Mouse (Mus musculus): Measurements from ENCODE around the gene Cd3eap.

Gene Cd3eap

DNA sequence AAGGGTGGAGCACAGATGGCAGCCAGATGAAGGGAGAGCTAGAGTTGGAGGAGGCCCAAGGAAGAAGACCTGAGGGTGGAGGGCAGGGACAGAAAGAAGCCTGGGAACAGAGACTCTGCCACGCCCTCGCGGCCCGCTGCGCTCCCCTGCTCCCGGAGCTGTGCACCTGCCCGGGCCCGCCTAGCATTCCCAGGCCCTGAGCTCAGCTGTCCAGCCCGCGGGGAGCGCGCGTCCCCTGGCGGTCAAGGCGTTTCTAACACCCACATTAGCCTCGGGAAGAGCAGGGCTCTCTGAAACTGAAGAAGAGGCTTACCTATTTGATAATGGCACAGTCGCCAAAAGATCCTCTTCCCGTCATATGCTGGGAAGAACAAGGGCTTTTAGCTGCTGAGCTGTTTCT lies 4.6 kb upstream of the Cd3eap start:
- in situ Hi-C loops (cut with MboI; ENCODE audit: unreplicated experiment in 2 of 2), result loop anchor here in 1 of 2 experiments (5.0 kb wide), 1 partner anchor 182 kb away; no protein-coding TSS in a partner anchor

DNA sequence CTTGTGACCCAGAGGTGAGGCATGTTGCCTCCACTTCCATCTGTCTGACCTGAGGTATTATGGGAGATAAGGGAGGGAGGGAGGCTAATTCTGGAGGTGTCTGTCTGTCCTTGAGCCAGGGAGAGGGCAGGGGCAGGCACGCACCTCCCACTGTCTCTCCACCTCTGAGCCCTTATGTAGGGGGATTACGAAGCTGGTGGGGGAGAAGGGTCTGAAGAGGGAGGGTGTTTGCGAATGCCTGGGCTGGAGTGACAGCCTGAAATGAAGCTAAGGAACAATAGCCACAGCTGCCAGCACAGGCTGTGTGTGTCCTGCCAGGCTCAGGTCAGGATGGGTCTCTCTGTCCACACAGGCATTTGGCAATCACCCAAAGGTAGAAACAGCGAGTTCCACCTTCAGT lies 3.0 kb upstream of the Cd3eap start:
- in situ Hi-C loops (cut with MboI; ENCODE audit: unreplicated experiment in 2 of 2), result loop anchor here in 1 of 2 experiments (5.0 kb wide), 1 partner anchor 180 kb away; no protein-coding TSS in a partner anchor

DNA sequence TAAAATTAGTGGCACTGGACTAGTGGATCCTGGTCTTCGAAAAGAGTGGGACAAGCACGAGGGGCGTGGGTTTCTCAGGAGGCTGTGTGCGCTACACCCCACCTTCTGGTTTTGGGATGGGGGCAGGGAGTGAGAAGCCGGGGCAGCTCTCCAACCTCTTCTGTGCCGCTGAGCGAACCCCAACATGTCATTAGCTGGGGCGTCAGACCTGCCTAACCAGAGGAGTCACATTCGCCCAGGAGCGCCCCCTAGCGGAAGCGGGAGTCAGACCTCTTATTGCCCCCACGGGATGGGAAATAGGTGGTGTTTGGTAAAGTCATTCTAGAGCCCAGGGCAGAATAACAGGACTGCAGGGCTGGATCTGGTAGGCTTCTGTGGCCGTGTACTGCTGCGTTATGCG lies 2.4 kb upstream of the Cd3eap start:
- in situ Hi-C loops (cut with MboI; ENCODE audit: unreplicated experiment in 2 of 2), result loop anchor here in 1 of 2 experiments (5.0 kb wide), 1 partner anchor 179 kb away; no protein-coding TSS in a partner anchor

DNA sequence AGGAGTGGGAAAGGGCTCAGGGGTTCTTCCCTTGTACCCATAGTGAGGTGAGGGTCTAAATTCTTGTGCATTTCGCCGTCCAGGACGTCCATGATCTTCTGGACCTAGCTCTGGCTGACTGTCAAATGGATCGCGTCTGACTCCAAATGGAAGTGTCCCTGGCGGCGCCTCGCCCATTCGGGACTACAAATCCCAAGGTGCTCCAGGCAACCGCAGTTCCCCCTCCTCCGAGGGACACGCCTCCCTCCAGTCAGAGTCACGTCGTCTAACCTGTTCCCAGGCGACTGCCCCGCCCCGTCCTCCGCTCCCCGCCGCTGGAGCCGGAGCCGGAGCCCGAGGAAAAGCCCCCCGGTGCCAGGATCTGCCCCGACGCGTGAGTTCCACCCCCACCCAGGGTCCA lies 1.7 kb upstream of the Cd3eap start:
- in situ Hi-C loops (cut with MboI; ENCODE audit: unreplicated experiment in 2 of 2), result loop anchor here in 1 of 2 experiments (5.0 kb wide), 1 partner anchor 179 kb away; no protein-coding TSS in a partner anchor

DNA sequence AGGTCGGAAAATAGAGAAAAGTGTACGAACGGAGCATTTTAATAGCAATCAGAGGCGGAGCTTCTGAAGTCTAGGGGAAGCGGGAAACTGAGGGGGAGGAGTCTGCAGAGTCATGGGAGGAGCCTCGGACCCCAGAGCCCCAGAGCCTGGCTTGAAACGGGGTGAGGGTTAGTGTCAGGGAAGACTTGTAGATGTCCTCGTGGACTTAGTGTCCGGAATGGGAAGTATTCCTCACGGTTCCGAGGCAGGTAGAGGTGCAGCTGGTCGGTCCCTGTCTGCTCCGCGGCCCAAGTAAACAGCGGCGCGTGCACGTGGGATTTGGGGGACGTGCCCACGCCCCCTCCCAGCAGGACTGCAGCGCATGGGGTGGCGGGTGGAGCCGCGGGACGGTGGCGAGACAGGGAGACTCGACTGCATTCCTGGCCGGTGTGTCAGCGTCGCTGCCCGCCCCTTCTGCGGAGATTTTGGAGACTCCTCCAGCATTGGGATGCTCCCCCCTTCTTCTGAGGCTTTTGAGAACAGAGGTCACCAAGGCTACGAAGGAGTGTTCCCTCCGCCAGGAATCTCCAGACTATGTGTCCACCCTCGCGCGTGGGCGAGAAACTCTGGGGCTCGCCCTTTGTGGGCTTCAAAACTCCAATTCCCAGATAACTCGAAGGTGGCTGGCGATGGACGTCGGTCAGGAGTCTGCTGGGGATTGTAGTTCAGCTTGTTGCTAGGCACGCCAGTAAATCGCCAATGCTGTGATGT lies 784 bp upstream of the Cd3eap start:
- in situ Hi-C loops (cut with MboI; ENCODE audit: unreplicated experiment in 2 of 2), result loop anchor here in 1 of 2 experiments (5.0 kb wide), 1 partner anchor 178 kb away; no protein-coding TSS in a partner anchor

DNA sequence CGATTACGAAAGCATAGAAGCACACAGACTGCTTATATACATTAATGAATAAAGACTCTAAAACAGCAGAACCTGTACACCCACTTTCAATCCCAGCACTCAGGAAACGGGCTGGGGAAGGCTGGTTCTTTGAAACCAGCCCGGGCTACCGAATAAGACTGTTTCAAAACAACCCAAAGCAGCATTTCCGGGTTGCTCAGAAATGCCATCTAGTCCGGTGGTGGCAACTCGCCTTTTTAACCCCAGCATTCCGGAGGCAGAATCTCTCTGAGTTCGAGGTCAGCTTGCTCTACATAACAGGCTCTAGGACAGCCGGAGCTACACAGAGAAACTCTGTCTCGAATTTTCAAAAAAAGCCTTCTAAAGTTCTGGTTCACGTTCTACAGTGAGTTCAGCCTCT lies 649 bp downstream of the Cd3eap start:
- in situ Hi-C loops (cut with MboI; ENCODE audit: unreplicated experiment in 2 of 2), result no loop called here

DNA sequence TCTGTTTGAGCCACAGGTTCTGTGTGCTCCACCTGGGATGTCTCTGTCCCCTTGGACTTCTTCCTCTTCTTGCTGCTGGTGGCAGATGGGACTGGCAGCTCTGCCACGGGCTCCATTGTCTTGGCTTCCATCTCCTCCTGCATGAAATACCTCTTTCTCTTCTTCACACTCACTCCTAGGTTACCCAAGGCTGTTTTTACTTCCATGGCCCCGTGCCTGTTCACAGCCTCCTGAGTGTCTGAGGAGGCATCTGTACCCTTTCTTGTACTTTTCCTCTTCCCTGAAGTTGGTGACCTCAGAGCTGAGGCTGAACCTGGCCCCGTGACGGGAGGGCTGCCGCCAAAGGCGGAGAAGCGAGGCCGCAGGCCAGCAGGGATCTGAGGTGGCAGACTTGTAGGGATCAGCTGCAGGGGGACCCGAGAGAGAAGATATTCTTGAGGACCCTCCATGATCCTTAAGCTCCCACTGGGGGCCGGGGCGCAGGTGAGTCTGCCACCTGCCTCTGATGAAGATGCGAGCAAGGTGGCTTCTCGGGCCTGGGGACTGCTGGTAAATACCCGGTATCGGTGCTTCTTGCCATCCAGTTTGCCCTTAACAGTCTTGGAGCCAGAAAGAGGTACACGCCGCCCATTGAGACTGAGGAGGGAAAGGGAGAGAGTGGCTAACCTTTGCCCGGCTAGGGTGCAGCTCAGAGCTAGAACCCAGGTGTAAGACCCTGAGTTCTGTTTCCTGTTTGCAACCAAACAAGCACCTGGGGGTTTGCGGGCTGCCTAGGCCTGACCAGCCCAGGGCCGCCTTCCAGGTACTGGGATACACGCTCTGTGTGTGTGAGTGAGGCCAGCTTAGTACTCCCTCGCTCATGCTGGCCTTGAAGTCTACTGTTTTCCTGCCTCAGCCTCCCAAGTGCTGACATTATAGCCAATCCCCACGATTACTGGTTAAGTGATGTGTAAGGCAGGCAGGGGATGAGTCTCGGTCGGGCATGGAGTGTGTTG lies 1.6 kb downstream of the Cd3eap start:
- in situ Hi-C loops (cut with MboI; ENCODE audit: unreplicated experiment in 2 of 2), result no loop called here

DNA sequence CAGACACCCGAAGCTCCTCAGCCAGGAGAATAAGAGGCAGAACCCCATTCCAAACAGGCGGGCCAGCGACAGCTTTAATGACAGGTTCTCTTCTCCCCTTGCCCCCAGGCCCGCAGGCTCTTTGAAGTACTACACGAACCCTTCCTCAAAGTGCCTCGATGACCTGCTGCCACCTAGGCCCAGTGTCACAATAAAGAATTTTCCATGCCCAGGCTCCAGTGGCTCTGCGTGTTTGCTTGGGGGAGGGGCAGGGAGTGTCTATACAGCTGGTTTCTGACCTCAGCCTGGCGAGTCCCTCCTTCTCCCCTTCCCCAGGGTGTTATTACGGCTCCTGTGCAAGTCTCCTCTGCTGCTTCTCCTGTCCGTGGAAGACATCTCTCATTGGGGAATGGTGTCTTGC lies 3.0 kb downstream of the Cd3eap start:
- in situ Hi-C loops (cut with MboI; ENCODE audit: unreplicated experiment in 2 of 2), result no loop called here

DNA sequence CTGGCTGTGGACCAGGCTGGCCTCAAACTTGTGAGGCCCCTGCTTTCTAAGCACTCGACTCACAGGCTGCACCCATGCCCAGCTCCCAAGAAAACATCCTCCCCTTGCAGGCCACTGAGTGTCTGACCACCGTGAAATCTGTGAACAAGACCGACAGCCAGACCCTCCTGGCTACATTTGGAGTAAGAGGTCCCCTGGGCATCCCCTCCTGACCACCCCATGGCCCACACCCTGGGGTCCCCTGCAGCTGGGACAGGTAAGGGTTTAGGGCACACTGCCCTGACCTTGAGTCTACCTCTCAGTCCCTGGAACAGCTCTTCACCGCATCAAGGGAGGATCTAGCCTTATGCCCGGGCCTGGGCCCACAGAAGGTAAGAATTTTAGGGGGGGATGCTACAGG lies 4.3 kb downstream of the Cd3eap start:
- in situ Hi-C loops (cut with MboI; ENCODE audit: unreplicated experiment in 2 of 2), result no loop called here

DNA sequence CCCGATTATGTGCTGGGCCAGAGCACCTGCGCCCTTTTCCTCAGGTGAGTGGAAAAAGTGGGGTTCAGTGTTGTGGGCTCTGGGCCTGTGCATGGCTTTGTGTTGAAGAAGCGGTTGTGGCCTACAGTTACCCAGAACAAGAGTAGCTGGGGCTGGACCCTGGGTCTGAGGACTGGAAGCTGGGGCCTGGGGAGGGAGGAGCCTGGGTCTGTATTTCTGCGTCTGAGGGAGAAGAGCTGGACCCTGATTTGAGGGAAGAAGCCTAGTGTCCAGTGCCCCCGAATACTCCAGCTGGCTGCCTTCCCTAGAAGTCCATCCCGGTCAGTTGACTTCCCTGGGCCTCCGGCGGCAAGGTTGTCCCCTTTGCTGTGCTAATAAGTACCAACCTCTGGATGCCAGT lies 9.1 kb downstream of the Cd3eap start:
- in situ Hi-C loops (cut with MboI; ENCODE audit: unreplicated experiment in 2 of 2), result no loop called here

DNA sequence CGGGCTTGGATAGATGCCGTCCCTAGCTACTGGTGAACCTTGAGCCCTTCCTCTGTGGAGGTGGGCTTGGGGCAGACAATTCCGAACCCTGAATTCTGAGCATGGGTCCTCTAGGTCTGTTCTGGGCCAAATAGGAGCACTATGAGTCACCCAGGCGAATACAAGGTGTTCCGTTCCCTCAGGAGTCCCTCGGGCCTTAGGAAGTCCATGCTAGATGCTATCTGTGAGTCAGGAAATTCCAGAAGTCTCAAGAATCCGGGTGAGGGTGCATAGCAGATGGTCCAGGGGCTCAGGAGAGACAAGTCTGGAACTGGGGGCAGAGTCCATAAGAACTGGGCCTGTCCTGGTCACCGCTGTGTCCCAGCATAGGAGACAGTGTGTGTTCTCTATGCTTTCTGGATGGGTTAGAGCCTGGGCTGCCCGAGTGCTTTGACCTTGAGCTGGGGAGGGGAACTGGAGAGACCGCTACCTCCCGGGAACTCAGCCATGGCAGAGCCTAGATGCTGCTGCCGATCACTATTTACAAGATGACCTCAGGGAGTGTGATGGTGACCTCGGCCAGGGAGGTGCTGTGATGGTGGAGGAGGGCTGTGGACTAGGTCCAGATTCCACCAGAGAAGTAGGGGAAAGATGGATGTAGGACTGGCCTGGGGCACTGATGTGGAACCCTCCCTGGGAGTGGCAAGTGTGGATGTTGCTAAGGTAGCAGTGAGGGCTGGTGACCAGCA lies 9.9 kb downstream of the Cd3eap start:
- in situ Hi-C loops (cut with MboI; ENCODE audit: unreplicated experiment in 2 of 2), result no loop called here

DNA sequence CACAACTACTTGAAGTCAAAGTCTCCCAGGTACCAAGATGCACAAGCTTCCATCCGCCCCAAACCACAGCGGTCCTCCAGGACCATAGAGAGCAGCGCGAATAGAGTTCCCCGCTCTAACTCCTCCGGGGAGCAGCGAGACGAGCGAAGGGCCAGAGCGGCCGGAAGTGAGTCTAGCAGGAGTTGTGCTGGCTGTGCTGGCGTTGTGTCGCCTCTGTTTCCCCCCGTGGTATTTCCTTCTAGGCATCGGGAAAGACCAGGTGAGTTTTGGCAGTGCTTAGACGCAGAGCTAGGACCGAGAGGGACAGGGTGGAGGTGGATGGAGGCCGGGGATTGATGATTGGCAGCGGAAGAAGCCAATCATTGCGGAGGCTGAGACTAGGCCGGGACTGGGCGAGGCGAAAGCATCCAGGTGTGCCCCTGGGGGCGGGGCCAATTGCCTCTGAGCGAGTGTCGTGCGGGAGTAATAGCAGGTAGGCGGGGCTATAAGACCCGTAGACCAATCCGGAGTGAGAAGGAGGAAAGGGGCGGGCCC lies 14.3 kb downstream of the Cd3eap start:
- in situ Hi-C loops (cut with MboI; ENCODE audit: unreplicated experiment in 2 of 2), result loop anchor here (5.0 kb wide), 1 partner anchor 43 kb away; no protein-coding TSS in a partner anchor

DNA sequence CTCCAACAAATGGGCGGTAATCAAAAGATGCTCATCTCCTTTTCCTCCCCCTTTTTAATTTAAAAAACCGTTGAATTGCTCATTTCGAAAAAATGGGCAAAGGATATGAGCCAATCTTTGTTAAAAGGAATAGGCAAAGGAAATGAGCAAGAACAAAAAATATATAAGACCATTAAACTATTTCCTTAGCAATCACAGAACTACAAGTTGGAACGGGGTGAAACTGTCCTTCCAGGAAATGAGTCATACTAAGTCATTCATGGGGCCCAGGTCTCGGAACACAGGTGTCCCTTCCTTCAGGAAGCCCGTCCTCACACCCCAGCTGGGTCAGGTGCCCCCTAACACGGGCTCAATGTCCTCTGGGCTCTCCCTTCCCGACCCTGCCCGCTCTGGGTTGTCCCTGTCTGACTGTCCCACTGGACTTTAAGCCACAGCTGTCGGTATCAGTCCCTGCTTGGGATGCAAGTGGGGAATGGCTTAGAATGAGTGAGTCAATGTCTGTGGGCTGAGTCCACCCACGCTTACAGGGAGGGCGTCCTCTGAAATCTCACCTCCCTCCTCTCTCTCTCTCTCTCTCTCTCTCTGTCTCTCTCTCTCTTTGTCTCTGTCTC lies 14.9 kb downstream of the Cd3eap start, which contains the start of gene Ercc1:
TSS of gene Ercc1 (plus strand) at position 542 of the 611 bp plus-strand sequence.
- in situ Hi-C loops (cut with MboI; ENCODE audit: unreplicated experiment in 2 of 2), result loop anchor here (5.0 kb wide), 1 partner anchor 42 kb away; no protein-coding TSS in a partner anchor

DNA sequence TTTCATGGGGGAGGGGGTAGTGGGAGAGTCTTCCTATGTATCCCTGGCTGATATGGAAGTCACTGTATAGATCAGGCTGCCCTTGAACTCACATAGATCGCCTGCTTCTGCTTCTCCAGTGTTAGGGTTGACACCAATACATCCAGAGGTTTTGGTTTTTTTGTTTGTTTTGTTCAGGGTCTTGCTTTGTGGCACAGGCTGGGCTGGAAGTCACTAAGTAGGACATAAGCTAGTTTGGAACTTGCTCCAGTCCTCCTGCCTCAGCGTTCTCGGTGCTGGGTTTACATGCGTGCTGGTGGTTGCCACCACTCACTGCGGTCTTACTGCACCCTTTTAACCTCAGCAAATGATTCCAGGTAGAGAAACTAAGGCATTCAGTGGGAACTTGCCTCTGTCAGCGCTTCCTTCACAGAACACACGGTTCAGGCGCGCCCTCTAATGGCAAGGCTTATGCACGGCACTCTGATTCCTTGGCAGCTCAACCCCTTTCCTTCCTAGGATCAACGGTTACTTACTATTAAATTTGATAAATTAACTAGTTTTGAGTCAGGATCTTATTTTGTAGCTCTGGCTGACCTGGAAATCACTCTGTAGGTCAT lies 16.0 kb downstream of the Cd3eap start:
- in situ Hi-C loops (cut with MboI; ENCODE audit: unreplicated experiment in 2 of 2), result loop anchor here (5.0 kb wide), 1 partner anchor 41 kb away; no protein-coding TSS in a partner anchor

DNA sequence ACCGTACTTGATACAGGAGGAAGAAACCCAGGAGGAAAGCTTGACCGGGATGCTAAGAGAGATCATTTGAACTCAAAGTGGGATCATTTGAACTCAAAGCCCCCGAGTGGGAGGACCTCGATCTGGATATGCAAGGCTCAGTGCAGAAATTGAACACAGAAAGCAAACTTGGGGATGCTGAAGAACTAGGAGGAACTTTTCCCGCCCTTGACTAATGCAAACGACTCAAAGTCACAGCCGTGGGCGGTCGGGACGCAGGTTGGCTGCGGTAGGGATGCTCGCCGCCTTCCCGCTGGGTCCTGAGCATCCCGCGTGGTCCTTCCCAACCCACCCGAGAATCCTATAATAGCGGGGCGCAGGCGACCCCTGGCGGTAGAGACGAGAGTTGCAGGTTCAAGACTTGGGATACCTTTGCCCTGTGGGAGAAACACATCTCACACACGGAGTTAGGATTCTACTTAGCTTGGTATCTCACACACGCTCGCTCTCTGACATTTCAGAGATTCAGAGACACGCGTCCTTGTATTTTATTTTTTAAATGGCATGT lies 16.7 kb downstream of the Cd3eap start:
- in situ Hi-C loops (cut with MboI; ENCODE audit: unreplicated experiment in 2 of 2), result loop anchor here (5.0 kb wide), 1 partner anchor 40 kb away; no protein-coding TSS in a partner anchor

DNA sequence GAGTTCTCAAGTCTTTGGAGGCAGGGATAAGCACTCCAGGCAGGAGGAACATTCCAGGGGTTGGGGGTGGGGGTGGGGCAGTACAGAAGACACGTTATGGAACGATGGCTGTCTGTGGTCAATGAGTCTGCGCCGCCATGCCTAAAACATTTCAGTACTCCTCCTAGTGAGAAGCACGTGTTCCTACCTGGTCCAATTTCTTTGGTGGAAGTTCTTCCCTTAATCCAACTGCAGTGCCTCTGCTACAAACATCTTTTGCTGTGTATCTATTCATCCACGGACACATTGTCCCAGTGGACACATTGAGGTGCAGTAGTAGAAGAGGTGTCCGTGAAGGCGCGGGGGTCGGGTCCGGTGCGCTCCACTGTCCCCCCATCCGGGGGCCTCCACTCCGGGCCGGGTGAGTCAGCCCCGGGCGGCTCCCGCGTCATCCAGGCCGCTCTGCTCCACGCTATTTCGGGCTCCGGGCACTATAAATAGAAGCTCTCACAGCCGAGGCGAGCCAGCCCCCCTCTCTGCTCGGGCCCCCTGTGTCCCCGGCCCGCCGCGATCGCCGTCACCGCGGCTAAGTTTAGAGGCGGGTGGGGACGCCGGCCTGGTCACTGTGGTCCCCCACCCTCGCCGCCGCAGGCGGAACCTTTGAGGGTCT lies 17.4 kb downstream of the Cd3eap start:
- in situ Hi-C loops (cut with MboI; ENCODE audit: unreplicated experiment in 2 of 2), result loop anchor here (5.0 kb wide), 1 partner anchor 40 kb away; no protein-coding TSS in a partner anchor

DNA sequence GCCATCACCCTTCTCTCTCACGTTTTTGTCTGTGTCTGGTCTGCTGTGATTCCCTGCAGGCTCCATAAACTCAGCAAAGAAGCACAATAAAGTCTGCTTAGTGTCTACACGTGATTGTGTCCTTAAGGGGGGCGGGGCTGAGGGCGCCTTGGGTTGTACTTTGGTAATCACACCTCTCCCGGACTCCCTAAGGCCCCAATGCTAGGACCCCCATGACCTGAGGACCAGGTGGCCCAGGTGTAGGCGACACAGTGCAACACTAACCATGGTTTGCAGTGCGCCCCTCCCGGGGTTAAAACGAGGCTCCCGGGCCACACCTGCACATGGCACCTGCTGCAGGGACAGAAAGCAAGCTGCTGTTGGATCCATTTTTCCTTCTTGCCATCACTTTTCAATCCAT lies 18.0 kb downstream of the Cd3eap start:
- in situ Hi-C loops (cut with MboI; ENCODE audit: unreplicated experiment in 2 of 2), result loop anchor here (5.0 kb wide), 1 partner anchor 39 kb away; no protein-coding TSS in a partner anchor

DNA sequence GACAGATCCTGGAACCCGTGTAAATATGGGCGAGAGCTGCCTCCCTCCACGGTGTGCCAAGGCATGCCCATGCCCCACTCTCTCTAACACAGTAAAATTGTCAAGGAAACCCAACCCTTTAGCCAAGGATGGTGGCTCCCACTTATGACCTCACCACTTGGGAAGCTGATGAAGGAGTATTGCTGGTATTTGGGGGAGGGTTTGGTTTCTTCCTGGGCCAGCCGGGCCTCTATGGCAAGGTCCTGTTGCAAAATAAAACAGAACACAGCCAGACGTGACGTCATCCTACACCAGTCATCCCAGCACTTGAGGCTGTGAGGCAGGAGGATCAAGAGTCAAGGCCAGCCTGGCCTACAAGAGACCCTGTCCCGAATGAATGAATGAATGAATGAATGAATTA lies 20.7 kb downstream of the Cd3eap start:
- in situ Hi-C loops (cut with MboI; ENCODE audit: unreplicated experiment in 2 of 2), result no loop called here
